Mouse (Mus musculus) urinary bladder, postnatal 10 days (tissue): Measurements from ENCODE around the gene Nsun5.
A peak's percentile ranks its signal among the peaks of the same experiment; 100 is the strongest.
"Not testable (repeated sequence)": the region's sequence is repeated elsewhere in the genome, so short reads cannot be mapped to it uniquely, and the experiment has no call there.

Experiments used
- DNase-seq: peaks from one replicate; pipeline ENCODE4 v3.0.0; 2022; ENCODE audit warnings: low spot score

Gene Nsun5

DNA sequence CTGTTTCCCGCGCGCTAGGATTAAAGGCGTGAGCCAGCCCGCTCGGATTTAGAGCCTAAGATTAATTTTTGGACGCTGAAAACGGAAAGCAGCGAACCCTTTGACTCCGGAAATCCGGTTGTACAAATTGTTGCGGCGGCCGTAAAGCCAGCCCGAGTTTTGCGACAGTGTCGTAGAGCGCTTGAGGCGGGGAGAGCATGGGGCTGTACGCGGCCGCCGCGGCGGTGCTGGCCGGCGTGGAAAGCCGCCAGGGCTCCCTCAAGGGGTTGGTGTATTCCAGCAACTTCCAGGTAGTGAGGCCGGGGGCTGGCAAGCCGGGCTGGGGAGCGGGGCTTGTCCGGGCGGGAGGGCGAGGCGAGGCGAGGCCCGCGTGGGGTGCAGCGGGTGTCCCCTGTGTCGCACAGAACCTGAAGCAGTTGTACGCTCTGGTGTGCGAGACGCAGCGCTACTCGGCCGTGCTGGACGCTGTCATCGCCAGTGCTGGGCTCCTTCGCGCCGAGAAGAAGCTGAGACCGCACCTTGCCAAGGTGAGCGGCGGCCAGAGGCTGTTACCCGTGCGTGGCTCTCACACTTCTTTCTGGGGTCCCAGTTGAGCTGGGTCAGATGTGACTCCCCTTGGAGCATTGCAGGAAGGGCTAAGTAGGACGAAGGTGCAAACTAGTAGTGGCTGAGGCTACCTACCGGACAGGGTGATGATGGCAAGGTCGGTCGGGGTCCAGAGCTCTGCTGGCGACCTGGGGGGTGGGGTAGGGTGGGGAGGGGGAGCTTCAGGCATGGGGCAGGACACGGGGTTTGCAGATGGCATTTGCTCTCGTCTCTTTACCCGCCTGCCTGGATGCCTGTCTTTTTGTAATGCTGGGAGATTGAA, at the start of gene Nsun5:
Nsun5 (plus strand) TSS at position 167 of the 868 bp plus-strand sequence.
- peak; percentile 90 for DNase-seq

DNA sequence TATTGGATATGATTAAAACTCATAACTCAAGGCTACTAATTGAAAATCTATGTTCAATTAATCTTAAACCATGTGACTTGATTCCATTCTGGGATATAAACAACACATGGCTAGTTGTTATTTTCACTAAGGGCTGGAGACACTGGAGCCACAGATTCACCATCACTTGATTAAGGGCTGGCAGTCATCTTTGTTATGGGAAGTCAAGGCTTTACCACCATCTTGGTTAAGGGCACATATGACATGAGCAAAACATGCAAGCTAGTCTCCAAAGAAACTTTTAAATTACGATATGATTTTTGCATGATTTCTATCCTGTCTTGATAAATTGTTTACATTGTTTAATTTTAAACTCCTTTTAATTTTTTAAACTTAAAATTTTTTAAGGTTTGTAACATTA, 47.6 kb upstream of the Nsun5 start:
- no peak for DNase-seq

DNA sequence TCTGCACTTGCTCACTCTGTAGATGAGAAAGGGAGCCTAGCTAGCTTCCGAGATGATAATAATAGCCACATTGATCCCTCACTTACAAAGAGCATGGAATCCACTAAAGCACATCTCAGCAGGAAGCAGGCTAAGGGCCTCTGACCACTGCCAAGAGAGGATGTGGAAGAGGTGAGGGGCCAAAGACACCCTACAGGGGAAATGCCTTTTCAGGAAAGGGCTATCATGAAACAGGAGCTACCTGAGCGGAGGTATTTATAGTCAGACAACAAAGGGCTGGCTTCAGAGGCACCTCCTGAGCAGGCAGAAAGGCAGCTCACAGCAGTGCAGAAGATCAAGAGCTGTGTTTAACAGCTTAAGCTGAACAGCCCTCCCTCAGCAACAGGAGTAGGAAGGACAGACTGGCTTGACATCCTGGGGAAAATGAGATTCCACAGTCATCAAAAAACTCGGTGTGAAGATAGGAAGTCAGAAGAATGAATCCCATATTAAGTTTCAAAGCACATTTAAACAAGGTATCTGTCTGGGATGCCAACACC, 43.6 kb upstream of the Nsun5 start:
- no peak for DNase-seq

DNA sequence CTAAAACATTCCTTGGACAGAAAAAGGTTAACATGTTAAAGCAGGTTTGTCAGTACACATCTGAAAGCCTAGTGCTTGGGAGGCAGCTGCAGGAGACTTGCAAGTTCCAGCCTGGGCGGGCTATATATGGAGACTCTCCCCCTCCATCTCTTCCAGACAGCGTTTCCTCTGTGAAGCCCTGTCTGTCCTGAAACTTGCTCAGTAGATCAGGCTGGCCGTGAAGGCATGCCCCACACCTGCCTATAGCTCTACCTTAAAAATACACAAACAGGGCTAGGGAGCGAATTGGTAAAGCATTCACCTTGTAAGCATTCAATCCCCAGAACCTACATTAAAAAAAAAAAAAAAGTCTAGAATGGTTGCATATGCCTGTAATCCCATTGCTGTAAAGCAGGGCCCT, 40.3 kb upstream of the Nsun5 start:
- no peak for DNase-seq

DNA sequence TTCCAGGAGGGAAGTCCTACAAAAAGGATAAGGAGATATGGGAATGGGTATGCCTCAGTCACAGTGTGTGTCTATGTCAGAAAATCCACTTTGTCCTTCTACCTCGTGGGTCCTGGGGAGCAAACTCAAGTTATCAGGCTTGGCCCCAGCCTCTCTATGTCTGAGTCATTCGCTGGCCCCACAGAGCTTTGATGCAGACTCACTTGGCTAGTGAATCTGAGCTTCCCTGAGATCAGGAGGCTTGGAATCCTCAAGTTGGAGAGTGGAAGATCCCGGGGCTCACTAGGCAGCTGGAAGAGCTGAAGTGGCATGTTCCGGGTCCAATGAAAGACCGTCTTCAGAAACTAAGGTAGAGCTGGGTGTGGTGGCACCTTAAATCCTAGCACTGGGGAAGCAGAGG, 39.6 kb upstream of the Nsun5 start:
- no peak for DNase-seq

DNA sequence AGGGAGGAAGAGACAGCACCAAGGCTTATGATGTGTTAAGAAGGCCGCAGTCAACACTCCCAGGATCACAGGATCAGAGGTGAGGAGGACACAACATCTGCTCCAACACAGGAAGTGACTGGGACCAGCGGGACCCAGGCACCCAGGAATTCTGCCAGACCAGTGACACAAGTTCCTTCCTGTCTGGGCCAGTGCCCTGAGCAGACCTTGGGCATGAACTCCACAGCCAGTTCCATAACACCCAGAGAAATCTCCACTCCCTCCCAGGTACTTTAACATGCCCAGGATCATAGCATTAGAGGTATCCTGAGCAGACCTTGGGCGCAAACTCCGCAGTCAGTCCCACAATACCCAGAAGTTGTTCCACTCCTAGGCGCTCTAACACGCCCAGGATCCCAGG, 38.6 kb upstream of the Nsun5 start:
- DNase-seq = no peak

DNA sequence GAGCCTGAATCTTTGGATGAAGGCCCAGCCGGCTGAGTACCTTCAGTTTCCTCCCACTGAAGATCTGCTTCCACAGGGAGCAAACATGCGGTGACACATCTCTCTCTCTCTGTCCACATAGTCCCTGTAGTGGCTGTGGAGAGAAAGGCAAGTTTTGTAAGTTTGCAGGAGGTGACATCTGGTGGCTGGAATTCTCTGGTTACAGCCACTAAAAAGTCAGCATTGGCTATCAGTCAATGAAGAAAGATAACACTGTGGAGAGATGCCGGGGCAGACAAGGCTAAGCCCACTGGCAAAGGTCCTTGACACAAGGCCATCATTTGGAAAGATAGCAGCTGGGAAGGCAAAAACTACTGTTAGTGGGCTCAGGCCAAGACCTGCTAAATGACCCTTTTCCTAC, 32.2 kb upstream of the Nsun5 start:
- DNase-seq = no peak

DNA sequence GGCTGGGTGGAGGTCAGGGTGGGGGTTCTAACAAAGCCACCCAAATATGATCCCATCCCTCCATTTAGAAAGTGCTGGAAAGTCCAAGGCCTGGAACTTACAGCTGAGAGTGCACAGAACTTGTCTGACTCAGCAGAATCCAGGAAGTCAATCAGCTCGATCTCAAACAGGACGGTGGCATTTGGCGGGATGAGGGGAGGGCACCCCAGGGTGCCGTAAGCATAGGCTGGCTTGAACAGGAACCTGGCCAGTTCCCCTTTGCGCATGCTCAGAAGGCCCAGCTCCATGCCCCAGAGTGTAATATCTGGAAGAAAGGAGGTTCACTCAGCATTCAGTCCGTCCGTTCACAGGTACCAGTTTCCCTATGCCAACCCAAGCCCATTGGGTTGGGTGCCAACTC, 23.8 kb upstream of the Nsun5 start:
- DNase-seq = no peak

DNA sequence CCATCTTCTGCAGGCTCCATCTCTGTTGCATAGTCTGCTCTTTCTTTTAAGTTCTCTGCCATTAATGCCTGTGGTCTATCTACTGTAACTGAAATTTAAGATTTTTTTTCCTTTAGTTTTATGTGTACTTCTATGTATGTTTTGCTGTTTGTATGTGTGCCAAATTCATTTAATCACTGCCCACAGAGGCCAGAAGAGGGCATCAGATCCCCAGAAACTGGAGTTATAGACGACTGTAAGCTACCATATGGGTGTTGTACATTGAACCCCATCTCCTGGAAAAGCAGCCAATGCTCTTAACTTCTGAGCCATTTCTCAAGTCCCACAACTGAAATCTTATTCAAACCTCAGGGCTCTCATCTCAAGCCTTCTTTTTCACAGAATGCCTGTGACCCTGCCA, 23.3 kb upstream of the Nsun5 start:
- no peak for DNase-seq

DNA sequence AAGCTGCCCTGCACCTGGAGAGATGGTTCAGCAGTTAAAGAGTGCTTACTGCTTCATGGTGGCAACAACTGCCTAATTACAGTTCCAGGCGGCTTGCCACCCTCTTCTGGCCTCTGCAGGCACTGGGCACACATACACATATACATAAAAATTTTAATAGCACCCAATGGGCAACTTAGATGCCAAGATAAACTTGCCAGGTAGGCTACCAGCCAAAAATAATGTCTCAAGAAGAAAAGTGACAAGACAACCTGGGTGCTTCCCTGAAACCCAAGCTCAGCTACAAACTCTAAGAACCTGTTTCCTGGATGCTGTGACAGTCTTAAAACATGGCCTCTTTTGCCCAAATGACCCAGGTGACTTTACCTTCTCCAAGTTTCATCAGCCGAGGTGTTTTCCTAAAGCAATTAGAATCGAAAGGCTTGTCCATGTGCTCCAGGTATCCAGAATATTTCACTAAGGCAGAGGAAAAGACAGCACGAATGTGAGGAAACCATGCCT, 22.2 kb upstream of the Nsun5 start:
- no peak for DNase-seq

DNA sequence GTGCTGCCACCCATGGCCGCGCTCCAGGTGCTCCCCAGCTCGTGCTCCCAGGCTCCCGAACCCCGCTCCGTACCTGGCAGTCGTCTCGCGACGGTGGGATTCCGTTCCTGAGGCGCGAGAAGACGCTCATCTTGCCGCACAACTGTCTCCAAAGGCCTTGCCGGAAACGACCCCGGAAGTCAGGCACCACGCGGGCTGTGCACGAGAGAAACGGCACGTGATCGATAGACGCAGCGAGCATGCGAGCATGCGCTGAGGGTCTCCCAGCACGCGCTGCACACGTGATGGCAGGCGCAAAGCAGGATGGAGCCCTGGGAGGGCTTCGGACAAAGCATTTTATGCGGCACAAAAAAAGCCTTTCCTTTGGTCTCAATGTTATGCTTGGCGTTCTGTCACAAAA, 19.9 kb upstream of the Nsun5 start, which contains the start of gene Fkbp6:
Fkbp6 (minus strand) TSS at position 183 of the 400 bp plus-strand sequence.
- DNase-seq = no peak

DNA sequence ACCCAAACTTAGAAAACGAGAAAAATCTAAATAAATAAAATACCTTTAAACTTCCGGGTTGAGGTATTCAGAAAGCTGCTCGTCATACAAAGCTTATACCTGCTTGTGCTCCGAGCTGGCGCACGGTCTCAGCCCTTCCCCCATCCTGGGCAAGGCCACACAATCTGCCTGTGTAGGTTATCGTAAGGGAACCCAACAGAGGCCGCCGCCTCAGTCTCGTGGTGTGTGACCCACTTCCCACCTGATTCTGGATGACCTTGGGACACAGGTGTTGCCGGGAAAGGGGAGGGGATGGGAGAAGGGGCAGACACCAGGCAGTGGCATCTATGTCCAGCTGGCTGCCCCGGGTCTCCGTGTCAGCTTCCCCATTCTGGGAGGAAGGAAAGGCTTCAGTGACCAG, 18.1 kb upstream of the Nsun5 start:
- DNase-seq = no peak

DNA sequence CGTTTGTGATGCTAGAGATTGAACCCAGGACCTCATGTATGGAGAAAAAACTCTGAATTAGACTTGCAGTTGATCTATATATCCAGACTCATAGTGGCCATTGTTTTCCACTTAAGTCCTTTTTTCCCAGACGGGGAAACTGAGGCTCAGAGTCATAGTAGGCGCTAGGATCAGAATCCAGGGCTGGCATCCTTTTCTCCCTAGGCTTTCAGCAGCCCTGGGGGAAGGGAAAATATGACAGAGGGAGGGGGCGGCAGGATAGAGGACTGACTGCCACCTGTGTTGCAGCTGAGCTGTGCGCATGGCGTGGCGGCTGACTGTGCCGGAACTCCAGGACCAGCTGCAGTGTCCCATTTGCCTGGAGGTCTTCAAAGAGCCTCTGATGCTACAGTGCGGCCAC, 16.8 kb upstream of the Nsun5 start, which contains the start of gene Trim50:
Trim50 (plus strand) TSS at position 301 of the 400 bp plus-strand sequence.
- DNase-seq = no peak

DNA sequence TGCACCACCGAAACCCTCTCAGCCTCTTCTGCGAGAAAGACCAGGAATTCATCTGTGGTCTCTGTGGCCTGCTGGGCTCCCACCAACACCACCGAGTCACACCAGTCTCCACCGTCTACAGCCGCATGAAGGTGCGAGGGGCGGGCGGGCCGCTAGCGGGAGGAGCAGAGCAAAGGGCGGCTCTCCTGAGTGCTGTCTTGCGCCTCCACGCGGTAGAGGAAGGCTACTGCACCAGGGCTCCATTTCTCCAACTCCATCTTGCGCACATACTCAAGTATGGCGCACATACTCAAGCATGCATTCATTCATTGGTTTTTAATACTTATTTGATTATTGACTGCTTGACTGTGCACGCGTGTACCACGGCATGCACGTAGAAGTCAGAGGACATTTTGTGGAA, 16.2 kb upstream of the Nsun5 start:
- no peak for DNase-seq

DNA sequence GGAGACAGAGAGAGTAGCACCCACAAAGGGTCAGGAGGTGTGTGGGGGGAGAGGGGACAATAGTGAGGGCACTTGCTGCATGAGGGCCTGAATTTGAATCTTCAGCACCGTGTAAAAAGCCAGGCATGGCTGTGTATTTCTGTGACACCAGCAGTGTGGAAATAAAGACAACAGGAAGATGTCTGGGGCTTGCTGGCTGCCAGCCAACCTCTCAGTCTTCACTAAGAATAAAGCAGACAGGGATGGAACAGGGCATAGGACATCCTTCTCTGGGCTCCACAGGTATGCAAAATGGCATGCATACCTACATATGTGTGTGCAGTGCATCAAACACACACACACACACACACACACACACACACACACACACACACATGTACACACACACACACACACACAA, 13.7 kb upstream of the Nsun5 start:
- DNase-seq = no peak

DNA sequence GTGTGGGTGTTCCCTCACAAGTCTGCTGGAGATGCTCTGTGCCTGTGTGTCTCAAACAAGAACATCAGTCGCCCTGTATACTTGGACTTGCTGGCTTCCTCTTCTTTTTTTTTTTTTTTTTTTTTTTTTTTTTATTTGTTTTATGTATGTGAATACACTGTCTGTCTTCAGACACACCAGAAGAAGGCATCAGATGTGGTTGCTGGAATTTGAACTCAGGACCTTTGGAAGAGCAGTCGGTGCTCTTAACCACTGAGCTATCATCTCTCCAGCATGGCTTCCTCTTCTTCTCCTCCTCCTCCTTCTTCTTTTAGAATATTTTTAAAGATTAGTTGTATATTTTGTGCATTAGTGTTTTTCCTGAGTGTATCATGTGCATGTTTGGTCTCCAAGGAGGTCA, 12.2 kb upstream of the Nsun5 start:
- peak; percentile 76 for DNase-seq

DNA sequence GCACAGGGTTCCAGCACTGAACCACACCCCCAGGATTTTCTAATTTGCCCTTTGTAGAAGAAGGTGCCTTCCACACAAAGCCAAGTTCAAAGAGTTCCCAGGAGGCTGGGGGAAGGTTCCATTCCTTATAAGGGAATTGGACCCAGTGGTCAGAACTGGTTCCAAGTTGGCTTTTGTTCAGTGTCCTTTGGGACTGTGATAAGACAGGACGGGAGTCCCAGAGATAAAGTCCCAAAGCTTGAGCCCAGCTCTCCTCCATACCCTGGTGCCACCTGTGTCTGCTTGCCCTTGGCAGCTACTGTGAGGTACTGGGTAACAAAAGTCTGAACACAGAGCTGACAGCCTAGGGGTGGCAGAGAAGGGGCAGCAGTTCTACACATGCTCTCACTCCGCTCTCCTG, 10.0 kb upstream of the Nsun5 start:
- DNase-seq = no peak

DNA sequence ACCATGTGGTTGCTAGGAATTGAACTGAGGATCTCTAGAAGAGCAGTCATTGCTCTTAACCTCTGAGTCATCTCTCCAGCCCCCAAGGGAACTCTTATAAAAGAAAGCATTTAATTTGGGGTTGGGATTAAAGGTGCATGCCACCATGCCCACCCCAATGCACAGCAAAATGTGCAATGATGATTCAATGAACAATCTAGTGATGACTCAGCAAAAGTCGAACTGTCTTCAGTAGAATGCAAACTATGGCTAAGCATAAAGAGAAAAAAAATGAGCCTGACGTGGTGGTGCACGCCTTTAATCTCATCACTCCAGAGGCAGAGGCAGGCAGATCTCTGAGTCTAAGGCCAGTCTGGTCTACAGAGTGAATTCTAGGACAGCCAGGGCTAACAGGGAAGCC, 7.2 kb upstream of the Nsun5 start:
- no peak for DNase-seq

DNA sequence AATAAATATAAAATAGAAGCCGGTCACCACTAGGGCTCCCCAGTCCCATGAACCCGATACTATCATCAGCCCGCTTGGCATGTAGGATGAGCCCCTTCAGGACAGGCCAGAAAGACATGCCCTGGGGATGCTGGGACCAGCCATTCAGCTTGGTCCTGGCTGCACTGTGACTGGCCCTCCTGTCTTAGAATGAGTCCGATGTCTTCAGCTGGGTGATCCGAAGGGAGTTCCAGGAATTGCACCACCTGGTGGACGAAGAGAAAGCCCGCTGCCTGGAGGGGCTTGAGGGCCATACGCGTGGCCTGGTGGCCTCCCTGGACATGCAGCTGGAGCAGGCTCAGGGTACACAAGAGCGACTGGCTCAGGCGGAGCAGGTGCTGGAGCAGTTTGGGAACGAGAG, 6.2 kb upstream of the Nsun5 start:
- DNase-seq = no peak

DNA sequence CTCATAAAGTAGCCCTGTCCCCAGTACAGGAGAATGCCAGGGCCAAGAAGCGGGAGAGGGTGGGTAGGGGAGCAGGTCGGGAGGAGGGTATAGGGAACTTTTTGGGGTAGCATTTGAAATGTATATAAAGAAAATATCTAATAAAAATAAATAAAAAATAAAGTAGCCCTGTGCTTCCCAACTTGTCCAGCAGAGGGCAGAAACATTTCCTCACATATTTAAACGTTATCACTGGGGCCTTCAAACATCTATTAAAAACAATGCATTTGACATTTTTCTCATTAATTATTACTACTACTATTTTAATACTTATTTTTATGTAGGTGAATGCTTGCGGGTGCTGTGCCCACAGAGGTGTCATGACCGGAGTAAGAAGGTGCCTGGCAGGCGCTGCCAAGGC, 1.9 kb upstream of the Nsun5 start:
- no peak for DNase-seq

DNA sequence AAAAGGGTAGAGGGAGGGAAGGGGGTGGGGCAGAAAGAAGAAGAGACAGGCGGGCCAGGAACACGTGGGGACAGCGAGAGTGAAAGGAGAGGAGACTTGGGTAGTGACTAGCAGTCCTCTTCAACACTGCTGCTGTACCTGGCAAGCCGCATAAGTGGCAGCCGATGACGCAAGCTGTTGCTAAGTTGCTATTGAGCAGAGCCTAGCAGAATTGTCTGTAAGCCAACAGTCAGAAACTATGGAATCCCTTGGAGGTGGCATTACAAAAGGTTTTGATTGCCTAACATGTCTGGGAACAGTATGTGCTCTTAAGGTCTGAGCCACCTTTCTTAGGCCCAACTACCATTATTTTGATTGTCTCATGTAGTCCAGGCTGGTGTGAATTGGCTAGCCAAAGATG, 1.4 kb upstream of the Nsun5 start:
- DNase-seq = no peak

DNA sequence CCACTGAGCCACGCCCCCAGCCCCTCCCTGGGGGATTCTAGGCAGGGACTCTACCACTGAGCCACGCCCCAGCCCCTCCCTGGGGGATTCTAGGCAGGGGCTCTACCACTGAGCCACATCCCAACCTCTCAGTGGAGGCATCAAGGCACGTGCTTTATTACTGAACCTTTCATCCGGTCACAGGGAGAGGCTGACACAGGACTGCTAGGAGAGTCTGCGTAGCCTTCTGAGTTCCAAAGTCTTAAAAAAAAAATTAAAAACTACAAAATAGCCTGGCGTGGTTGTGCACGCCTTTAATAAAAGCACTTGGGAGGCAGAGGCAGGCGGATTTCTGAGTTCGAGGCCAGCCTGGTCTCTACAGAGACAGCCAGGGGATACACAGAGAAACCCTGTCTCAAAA, 557 bp upstream of the Nsun5 start:
- not testable (repeated sequence) for DNase-seq

DNA sequence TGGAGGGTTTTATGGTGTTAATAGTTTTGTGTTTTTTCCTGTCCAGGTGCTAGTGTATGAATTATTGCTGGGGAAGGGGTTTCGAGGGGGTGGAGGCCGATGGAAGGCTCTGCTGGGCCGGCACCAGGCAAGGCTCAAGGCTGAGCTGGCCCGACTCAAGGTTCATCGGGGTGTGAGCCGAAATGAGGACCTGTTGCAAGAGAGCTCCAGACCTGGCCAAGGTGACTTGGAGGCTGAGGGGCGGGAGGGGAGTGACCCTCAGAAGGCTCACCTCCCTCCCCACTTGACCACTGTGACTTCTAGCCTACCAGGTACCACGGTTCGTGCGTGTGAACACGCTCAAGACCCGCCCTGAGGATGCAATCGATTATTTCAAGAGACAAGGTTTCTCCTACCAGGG, 1.4 kb downstream of the Nsun5 start:
- DNase-seq = no peak

DNA sequence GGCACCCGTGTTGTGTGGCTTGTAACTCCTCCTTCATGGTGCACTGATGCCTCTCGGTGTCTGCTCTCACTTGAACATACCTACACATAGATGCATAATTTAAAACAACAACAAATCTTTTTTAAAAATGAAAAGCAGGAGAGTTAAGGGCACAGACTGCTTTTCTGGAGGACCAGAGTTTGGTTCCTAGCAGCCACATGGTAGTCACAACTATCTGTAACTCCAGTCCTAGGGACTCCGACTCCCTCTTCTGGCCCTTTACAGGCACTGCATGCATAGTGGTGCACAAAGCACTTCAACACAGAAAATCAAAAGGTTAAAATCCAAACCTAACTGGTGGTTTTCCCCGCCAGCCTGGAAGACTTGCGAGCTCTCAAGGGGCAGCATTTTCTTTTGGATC, 3.8 kb downstream of the Nsun5 start:
- no peak for DNase-seq
